Mouse (Mus musculus) fat pad, adult 2 months (tissue): Measurements from ENCODE around the gene Mta3.

Experiments
- DNase-seq: peaks from one replicate; pipeline ENCODE4 v3.0.0-alpha.2; 2011; ENCODE audit warnings: low read depth, low spot score; ENCODE audit errors: extremely low read depth

The Mta3 gene

DNA sequence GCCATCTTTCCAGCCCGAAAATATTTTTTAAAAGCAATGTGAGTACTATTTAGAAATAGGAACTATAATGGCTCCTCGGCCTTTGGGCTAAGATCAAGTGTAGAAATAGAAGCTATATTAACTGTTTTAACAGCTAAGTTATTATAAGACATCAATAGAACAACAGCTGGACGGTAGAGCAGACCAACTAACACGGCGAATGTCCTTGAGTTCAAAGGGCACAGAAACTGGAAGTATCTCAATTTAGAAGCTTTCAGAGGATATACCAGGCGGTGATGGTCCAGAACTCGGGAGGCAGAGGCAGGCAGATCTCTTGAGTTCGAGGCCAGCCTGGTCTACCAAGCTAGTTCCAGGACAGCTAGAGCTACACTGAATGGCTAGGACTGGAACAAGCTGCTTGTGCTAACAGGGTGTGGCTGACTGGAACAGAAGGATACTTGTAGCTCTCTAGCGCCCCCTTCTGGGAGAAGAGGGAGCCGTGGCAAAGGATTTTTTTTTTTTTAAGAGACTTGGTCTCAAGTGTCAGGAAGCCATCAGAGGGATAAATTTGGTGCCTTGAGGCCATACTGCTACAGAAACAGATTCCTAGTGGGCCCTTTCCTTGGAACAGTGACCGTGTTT lies 101.9 kb downstream of the Mta3 start:
- DNase-seq = no peak

GRCm38 (mm10) chr17:83808476-83809098 lies 102.6 kb downstream of the Mta3 start:
- DNase-seq = no peak

GRCm38 (mm10) chr17:83809197-83809829 lies 103.3 kb downstream of the Mta3 start:
- no peak for DNase-seq

DNA sequence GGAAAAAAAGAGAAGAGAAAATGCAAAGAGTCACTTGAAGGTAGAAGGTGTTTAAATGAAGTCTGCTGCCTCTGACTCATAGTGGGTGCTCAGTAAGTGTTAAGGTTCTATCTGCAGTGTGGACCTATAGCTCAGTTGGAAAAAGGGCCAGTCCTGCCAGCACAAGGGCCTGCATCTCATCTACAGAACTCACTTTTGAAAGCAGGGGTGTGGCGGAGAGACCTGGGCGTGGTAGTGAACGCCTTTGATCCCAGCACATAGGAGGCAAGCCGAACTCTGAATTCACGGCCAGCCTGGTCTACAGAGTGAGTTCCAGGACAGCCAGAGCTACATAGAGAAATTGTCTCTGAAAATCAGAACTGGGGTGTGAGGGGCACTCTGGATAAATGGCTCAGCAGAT lies 104.3 kb downstream of the Mta3 start:
- DNase-seq = no peak

GRCm38 (mm10) chr17:83812200-83812944 lies 106.4 kb downstream of the Mta3 start:
- peak; percentile 56 for DNase-seq

- no peak for DNase-seq
Observed at GRCm38 (mm10) chr17:83813050-83813449, 107.1 kb downstream of the Mta3 start.

GRCm38 (mm10) chr17:83816996-83817395 lies 111.0 kb downstream of the Mta3 start:
- no peak for DNase-seq

- no peak for DNase-seq
Observed at GRCm38 (mm10) chr17:83819503-83819902, 113.5 kb downstream of the Mta3 start.

- no peak for DNase-seq
Observed at GRCm38 (mm10) chr17:83820701-83821100, 114.7 kb downstream of the Mta3 start.

GRCm38 (mm10) chr17:83821876-83822275 lies 115.9 kb downstream of the Mta3 start:
- DNase-seq = no peak

- DNase-seq = no peak
Observed at GRCm38 (mm10) chr17:83823835-83824234, 117.9 kb downstream of the Mta3 start.

DNA sequence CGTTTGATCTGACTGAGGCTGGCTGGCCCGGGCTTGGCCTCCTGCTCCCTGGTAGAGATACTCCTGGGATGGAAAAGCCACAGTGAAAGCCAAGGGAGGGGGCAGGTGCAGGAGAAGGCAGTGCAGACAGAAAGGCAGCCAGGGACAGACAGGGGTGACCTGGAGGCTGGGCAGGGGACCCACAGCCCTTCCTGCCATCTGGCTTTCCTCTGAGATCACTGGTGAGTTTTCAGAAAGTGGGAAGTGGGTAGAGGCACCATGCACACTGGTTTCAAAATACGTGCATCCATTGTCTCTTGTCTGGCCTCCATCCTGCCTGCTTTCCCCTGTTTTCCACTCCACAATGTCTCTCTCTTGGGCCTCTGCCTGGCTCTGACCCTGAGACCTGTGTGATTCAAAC lies 123.4 kb downstream of the Mta3 start:
- no peak for DNase-seq

- no peak for DNase-seq
Observed at GRCm38 (mm10) chr17:83830616-83831292, 124.8 kb downstream of the Mta3 start.

DNA sequence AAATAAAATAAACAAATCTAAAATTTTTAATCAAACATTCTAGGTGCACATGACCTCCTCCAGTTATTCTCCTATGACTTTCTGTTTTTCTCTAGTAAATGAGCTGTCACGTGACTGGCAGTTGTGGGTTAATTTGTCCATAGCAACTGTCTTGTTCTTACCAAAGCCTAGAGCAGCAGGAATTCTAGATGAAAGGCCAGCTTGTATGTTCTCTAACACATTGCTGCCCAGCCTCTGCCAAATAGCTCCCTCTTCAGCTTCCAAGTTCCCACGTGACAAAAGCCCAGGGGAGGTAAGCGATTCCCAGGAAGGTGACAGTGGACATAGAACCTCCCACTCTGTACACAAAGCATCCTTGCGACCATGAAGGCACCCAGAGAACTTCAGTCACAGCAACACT lies 128.2 kb downstream of the Mta3 start:
- no peak for DNase-seq

DNA sequence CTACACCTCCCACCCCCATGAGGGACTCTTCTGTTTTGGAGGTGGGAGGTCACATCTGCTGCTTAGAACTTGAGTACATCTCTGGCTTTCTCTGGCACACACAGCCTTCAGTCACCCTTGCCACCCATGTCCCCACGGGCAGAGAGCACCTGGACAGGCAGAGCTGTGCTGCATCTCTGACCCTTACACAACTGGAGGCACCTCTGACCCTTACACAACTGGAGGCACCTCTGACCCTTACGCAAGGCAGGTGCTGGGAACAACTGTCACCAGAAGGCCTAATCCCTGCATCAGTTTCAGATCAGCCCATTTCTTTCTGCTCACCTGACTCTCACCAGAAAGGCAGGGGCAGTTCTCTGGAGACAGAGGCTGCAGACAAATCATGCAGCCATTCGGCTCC lies 130.1 kb downstream of the Mta3 start:
- no peak for DNase-seq

DNA sequence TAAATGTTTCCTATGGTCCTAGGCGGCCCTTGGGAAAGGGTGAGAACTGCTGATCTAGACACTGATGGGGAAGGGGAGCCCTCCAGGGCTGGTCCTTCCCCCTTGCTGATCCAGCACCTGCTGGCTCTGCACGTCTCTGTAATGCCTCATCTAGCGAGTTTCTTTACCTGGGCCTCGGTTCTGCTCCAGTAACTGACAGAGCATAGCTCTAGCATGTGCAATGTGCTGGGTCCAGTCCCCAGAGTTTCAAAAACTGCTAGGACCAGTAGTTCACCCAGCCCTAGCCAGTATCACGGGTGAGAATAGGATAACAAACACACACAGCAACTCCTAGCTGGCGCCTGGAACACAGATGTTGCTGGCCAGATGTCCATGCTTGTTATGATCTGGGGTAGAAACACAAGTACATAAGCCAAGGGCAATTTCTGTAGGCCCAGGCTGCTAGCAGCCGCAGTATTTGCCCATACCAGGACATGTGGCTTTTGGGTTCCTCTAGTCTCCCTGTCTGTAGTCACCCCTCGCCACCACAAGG lies 131.8 kb downstream of the Mta3 start:
- no peak for DNase-seq

GRCm38 (mm10) chr17:83839132-83839531 lies 133.2 kb downstream of the Mta3 start:
- DNase-seq = no peak

- DNase-seq = no peak
Observed at GRCm38 (mm10) chr17:83841011-83841410, 135.0 kb downstream of the Mta3 start.

DNA sequence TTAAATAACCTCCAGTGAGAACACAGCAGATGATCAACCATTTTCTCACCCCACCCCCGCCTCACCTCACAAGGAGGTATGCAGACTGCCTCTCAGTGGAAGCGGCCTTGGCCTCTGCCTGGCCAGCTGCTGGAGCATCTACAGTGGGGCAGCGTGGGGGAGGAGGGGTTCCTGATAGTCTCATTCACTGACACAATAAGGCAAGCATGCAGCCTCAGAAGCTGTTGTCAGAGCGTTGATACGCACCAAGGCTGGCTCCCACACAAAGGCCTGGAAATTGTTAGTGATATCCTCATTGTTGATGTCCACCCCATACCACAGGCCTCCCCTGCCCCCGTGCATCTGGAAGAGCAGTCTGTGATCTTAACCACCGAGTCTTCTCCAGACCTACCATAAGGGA lies 137.8 kb downstream of the Mta3 start:
- DNase-seq = no peak

DNA sequence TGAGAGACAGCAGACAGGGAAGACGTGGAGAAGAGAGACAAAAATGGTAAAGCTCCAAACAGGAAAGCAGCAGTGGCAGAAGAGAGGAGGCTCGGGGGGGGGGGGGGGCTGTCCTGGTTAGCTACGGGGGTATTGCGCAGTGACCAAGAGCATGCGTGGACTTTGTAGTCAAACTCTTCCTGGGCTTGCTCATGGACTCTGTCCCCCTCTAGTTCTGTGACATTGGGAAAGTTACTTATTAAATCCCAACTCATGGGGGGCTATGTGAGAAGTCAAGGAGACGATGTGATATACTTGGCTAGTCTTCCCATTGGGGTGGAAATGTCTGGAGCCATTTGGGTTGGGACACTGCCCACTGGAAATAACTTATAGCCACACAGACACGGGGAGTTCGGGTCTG lies 139.6 kb downstream of the Mta3 start:
- no peak for DNase-seq
